Mouse (Mus musculus) hindbrain, embryonic 16.5 days (tissue): ENCODE results near the gene Zdhhc23. TPM values are rescaled to one million over a fixed set of nuclear protein-coding genes. Genes with fewer than 3 reads are reported as not detected.
A peak's percentile ranks its signal among the peaks of the same experiment; 100 is the strongest.

ENCODE experiments used
- ATAC-seq: fragments of 200-750 bp; cut with Nextera tagmentation; 2 replicates; pipeline ENCODE4 v1.8.0; 2017; ENCODE audit warnings: moderate TSS enrichment, moderate library complexity
- H3K27ac ChIP-seq: fragments of 300-500 bp; sonication (generic); 2 replicates; pipeline ENCODE4 v1.5.1; 2014; ENCODE audit warnings: low read depth, mild to moderate bottlenecking, control low read depth, low read length, moderate library complexity
- H3K27me3 ChIP-seq: fragments of 300-500 bp; sonication (generic); replicated peaks from 2 replicates; pipeline ENCODE4 v1.6.1; 2014; ENCODE audit warnings: low read length; ENCODE audit not compliant: control insufficient read depth, insufficient read depth
- H3K36me3 ChIP-seq: fragments of 300-500 bp; sonication (generic); 2 replicates; pipeline ENCODE4 v1.6.1; 2014; ENCODE audit warnings: mild to moderate bottlenecking, low read length, moderate library complexity, mixed read lengths; ENCODE audit not compliant: control insufficient read depth, insufficient read depth
- H3K4me1 ChIP-seq: fragments of 300-500 bp; sonication (generic); 2 replicates; pipeline ENCODE4 v1.6.1; 2014; ENCODE audit warnings: low read depth, low read length; ENCODE audit not compliant: control insufficient read depth, insufficient read depth
- H3K4me2 ChIP-seq: fragments of 300-500 bp; sonication (generic); 2 replicates; pipeline ENCODE4 v1.6.1; 2014; ENCODE audit warnings: mild to moderate bottlenecking, low read length, control low read depth, moderate library complexity
- H3K4me3 ChIP-seq: fragments of 300-500 bp; sonication (generic); 2 replicates; pipeline ENCODE4 v1.5.1; 2014; ENCODE audit warnings: mild to moderate bottlenecking, low read length, control low read depth, moderate library complexity
- H3K9ac ChIP-seq: fragments of 300-500 bp; sonication (generic); 2 replicates; pipeline ENCODE4 v1.6.1; 2014; ENCODE audit warnings: low read depth, mild to moderate bottlenecking, control low read depth, low read length, moderate library complexity
- H3K9me3 ChIP-seq: fragments of 300-500 bp; sonication (generic); 2 replicates; pipeline ENCODE4 v1.6.1; 2014; ENCODE audit warnings: mild to moderate bottlenecking, low read length, moderate library complexity; ENCODE audit not compliant: control insufficient read depth
- WGBS: fragments of 180-500 bp; shearing (Covaris S2); extraction: QIAGEN DNeasy Blood & Tissue Kit; methylation state at CpG from one replicate; pipeline ENCODE4 v1.1.7; 2014; 5-methylcytosine and 5-hydroxymethylcytosine counted together
- polyA plus RNA-seq: library from polyadenylated mRNA; unstranded; fragments of >200 nt; fragmentation: Nextera tagmentation; extraction: Ambion mirVana; gene quantifications from 2 replicates; pipeline ENCODE4 v1.2.1, GENCODE M21; 2015

Zdhhc23 gene
- polyA plus RNA-seq, 1 experiment from 2014 or later = 3.4 TPM

GRCm38 (mm10) chr16:43973147-43973546, 6.4 kb downstream of the Zdhhc23 start:
- no peak overlapping the region for H3K9ac ChIP-seq
- no peaks in the 10 kb centered on the region for H3K9me3 ChIP-seq
- no peak overlapping the region for H3K4me2 ChIP-seq
- H3K27me3 ChIP-seq = no peaks in the 10 kb centered on the region
- peaks cover 11% of the 10 kb centered on the region for H3K36me3 ChIP-seq
- H3K4me3 ChIP-seq = no peak overlapping the region
- 96% methylated on average over 11 of the region's 11 CpGs for WGBS
- H3K27ac ChIP-seq = no peak overlapping the region
- no peaks in the 10 kb centered on the region for H3K4me1 ChIP-seq
- ATAC-seq = no peak

- Histone ChIP-seq H3K4me1 (no peaks in the 10 kb centered on the region), H3K36me3 (peaks cover 11% of the 10 kb centered on the region), H3K27me3 (no peaks in the 10 kb centered on the region), H3K27ac (no peak overlapping the region), H3K4me3 (no peak overlapping the region), H3K9ac (no peak overlapping the region), H3K4me2 (no peak overlapping the region), H3K9me3 (no peaks in the 10 kb centered on the region)
- WGBS = 93% methylated on average over 2 of the region's 2 CpGs
- no peak for ATAC-seq
Observed at GRCm38 (mm10) chr16:43972391-43972790, 7.2 kb downstream of the Zdhhc23 start.

- H3K4me3 ChIP-seq = no peak overlapping the region
Observed at GRCm38 (mm10) chr16:43971741-43972140, 7.8 kb downstream of the Zdhhc23 start.

GRCm38 (mm10) chr16:43971189-43971588, 8.4 kb downstream of the Zdhhc23 start:
- ATAC-seq = no peak
- Histone ChIP-seq H3K4me3 (no peak overlapping the region), H3K9me3 (no peaks in the 10 kb centered on the region), H3K27ac (no peak overlapping the region), H3K9ac (no peak overlapping the region), H3K27me3 (no peaks in the 10 kb centered on the region), H3K4me1 (no peaks in the 10 kb centered on the region), H3K4me2 (no peak overlapping the region), H3K36me3 (peaks cover 11% of the 10 kb centered on the region)
- 95% methylated on average over 11 of the region's 11 CpGs for WGBS

More at GRCm38 (mm10) chr16:43971741-43972140, 7.8 kb downstream of the Zdhhc23 start:
- Histone ChIP-seq H3K4me1 (no peaks in the 10 kb centered on the region), H3K4me2 (no peak overlapping the region), H3K9me3 (no peaks in the 10 kb centered on the region), H3K27ac (no peak overlapping the region), H3K9ac (no peak overlapping the region), H3K27me3 (no peaks in the 10 kb centered on the region), H3K36me3 (peaks cover 11% of the 10 kb centered on the region)
- no peak for ATAC-seq
- WGBS = 93% methylated on average over 9 of the region's 9 CpGs

- no peak overlapping the region for H3K27ac ChIP-seq
- no peak for ATAC-seq
- 93% methylated on average over 3 of the region's 3 CpGs for WGBS
Observed at GRCm38 (mm10) chr16:43970426-43970825, 9.2 kb downstream of the Zdhhc23 start.

GRCm38 (mm10) chr16:43965781-43966389, 13.7 kb downstream of the Zdhhc23 start:
- H3K27ac ChIP-seq = 0 out of 2 replicates have a peak overlapping the region, but pooled peaks have one; percentile 5
- peaks cover 9% of the 10 kb centered on the region for H3K36me3 ChIP-seq
- peak; percentile 88 for ATAC-seq
- no peak overlapping the region for H3K4me2 ChIP-seq
- 66% methylated on average over 13 of the region's 13 CpGs for WGBS
- H3K27me3 ChIP-seq = no peaks in the 10 kb centered on the region
- peaks cover 3% of the 10 kb centered on the region; the same call in 1 of the 2 replicates for H3K4me1 ChIP-seq
- no peaks in the 10 kb centered on the region for H3K9me3 ChIP-seq
- no peak overlapping the region for H3K4me3 ChIP-seq
- no peak overlapping the region for H3K9ac ChIP-seq

More at GRCm38 (mm10) chr16:43970426-43970825, 9.2 kb downstream of the Zdhhc23 start:
- Histone ChIP-seq H3K4me1 (no peaks in the 10 kb centered on the region), H3K4me3 (no peak overlapping the region), H3K9ac (no peak overlapping the region), H3K36me3 (peaks cover 11% of the 10 kb centered on the region), H3K4me2 (no peak overlapping the region), H3K27me3 (no peaks in the 10 kb centered on the region), H3K9me3 (no peaks in the 10 kb centered on the region)

- 77% methylated on average over 3 of the region's 3 CpGs for WGBS
- peak; percentile 47; the same call in 1 of the 2 replicates for ATAC-seq
- Histone ChIP-seq H3K27me3 (no peaks in the 10 kb centered on the region), H3K4me3 (no peak overlapping the region), H3K9me3 (no peaks in the 10 kb centered on the region), H3K4me1 (peaks cover 3% of the 10 kb centered on the region; the same call in 1 of the 2 replicates), H3K27ac (no peak overlapping the region), H3K9ac (no peak overlapping the region), H3K4me2 (no peak overlapping the region), H3K36me3 (peaks cover 5% of the 10 kb centered on the region)
Observed at GRCm38 (mm10) chr16:43963780-43964179, 15.8 kb downstream of the Zdhhc23 start.

GRCm38 (mm10) chr16:43963291-43963690, 16.3 kb downstream of the Zdhhc23 start:
- 90% methylated on average over 9 of the region's 9 CpGs for WGBS
- H3K9me3 ChIP-seq = no peaks in the 10 kb centered on the region
- H3K4me2 ChIP-seq = no peak overlapping the region
- H3K4me1 ChIP-seq = peaks cover 3% of the 10 kb centered on the region; the same call in 1 of the 2 replicates
- H3K36me3 ChIP-seq = no peaks in the 10 kb centered on the region
- H3K27me3 ChIP-seq = no peaks in the 10 kb centered on the region
- no peak overlapping the region for H3K4me3 ChIP-seq
- H3K27ac ChIP-seq = no peak overlapping the region
- ATAC-seq = no peak
- H3K9ac ChIP-seq = no peak overlapping the region

GRCm38 (mm10) chr16:43958038-43958437, 21.6 kb downstream of the Zdhhc23 start:
- H3K27ac ChIP-seq = no peak overlapping the region
- no peak overlapping the region for H3K9ac ChIP-seq
- no peaks in the 10 kb centered on the region for H3K9me3 ChIP-seq
- no peak overlapping the region for H3K4me3 ChIP-seq
- no peaks in the 10 kb centered on the region for H3K27me3 ChIP-seq
- no peak for ATAC-seq
- H3K36me3 ChIP-seq = no peaks in the 10 kb centered on the region
- H3K4me1 ChIP-seq = no peaks in the 10 kb centered on the region
- H3K4me2 ChIP-seq = no peak overlapping the region
- 84% methylated on average over 4 of the region's 4 CpGs for WGBS
